ENCODE assay signal across 7 mouse cellular contexts in genomic region chr1:181615866-181616491, GRCm38 (mm10). TPM values are rescaled to one million over a fixed set of nuclear protein-coding genes. Genes with fewer than 3 reads are reported as not detected.
DNase-seq lines count a peak whose midpoint lies in the region; ATAC-seq and TF ChIP-seq lines count a peak whose summit lies in the region.

No protein-coding gene starts in this region.

- no peaks in the 10 kb centered on the region for H3K36me3 ChIP-seq in embryonic facial prominence, embryonic 14.5 days (ENCODE audit: control insufficient read depth, insufficient read depth, low read length)
- no peaks in the 10 kb centered on the region for H3K36me3 ChIP-seq in heart, postnatal 0 days (replicated peaks; ENCODE audit: control insufficient read depth, insufficient read depth, low read length)
- H3K36me3 ChIP-seq in lung, postnatal 0 days (ENCODE audit: insufficient read depth, low read length) = no peaks in the 10 kb centered on the region

- 0 out of 2 replicates have a peak, but pooled peaks have one; percentile 60 for ATAC-seq in embryonic facial prominence, embryonic 14.5 days (ENCODE audit: low read depth)
- ATAC-seq in heart, postnatal 0 days (ENCODE audit: insufficient read depth, low read depth) = no peak; the same call in 1 of the 2 replicates
- ATAC-seq in lung, postnatal 0 days = peak; percentile 78

- no peaks in the 10 kb centered on the region for H3K9me3 ChIP-seq in embryonic facial prominence, embryonic 14.5 days (ENCODE audit: control insufficient read depth, low read length)
- no peaks in the 10 kb centered on the region for H3K9me3 ChIP-seq in heart, postnatal 0 days (replicated peaks; ENCODE audit: control insufficient read depth, low read length)
- no peaks in the 10 kb centered on the region for H3K9me3 ChIP-seq in lung, postnatal 0 days (ENCODE audit: low read length)

- H3K4me1 ChIP-seq in embryonic facial prominence, embryonic 14.5 days (ENCODE audit: control insufficient read depth, insufficient read depth, low read length) = no peaks in the 10 kb centered on the region
- H3K4me1 ChIP-seq in heart, postnatal 0 days (ENCODE audit: control insufficient read depth, insufficient read depth) = no peaks in the 10 kb centered on the region
- H3K4me1 ChIP-seq in lung, postnatal 0 days (ENCODE audit: insufficient read depth, low read depth, low read length) = no peaks in the 10 kb centered on the region

- H3K4me3 ChIP-seq in embryonic facial prominence, embryonic 14.5 days (ENCODE audit: low read depth, low read length) = no peak overlapping the region
- H3K4me3 ChIP-seq in heart, postnatal 0 days (ENCODE audit: low read depth, low read length) = no peak overlapping the region
- H3K4me3 ChIP-seq in lung, postnatal 0 days (ENCODE audit: low read depth, low read length) = no peak overlapping the region

- DNase-seq in MEL-GATA-1-ER (ENCODE audit: extremely low read depth, low read depth) = peak; percentile 30
- DNase-seq in adrenal gland, postnatal 4 days (ENCODE audit: low spot score in 2 of 2) = peak; percentile 26 to 42
- peak; percentile 72 for DNase-seq in embryonic facial prominence, embryonic 14.5 days (ENCODE audit: low spot score)
- peak; percentile 69 for DNase-seq in heart, postnatal 0 days (ENCODE audit: low spot score)
- DNase-seq in layer of hippocampus, adult 18-20 months (ENCODE audit: low spot score in 2 of 2) = peak; percentile 47 to 91
- peak; percentile 86 for DNase-seq in lung, postnatal 0 days (ENCODE audit: low spot score)
- DNase-seq in right cerebral cortex, postnatal 10 days (ENCODE audit: low spot score in 2 of 2) = peak; percentile 77 to 82

- H3K4me2 ChIP-seq in embryonic facial prominence, embryonic 14.5 days (ENCODE audit: low read depth, low read length) = no peak overlapping the region
- no peak overlapping the region for H3K4me2 ChIP-seq in heart, postnatal 0 days (ENCODE audit: low read depth, low read length)
- H3K4me2 ChIP-seq in lung, postnatal 0 days (replicated peaks; ENCODE audit: low read depth, low read length) = no peak overlapping the region

- TF ChIP-seq CTCF in heart, postnatal 0 days (IDR thresholded peaks at IDR 0.05; ENCODE audit: low read depth) = peak; percentile 90
- TF ChIP-seq CTCF in lung, postnatal 0 days (IDR thresholded peaks at IDR 0.05) = peak; percentile 94

- no peaks in the 10 kb centered on the region for H3K27me3 ChIP-seq in embryonic facial prominence, embryonic 14.5 days (replicated peaks; ENCODE audit: control insufficient read depth, insufficient read depth, low read length)
- no peaks in the 10 kb centered on the region for H3K27me3 ChIP-seq in heart, postnatal 0 days (ENCODE audit: control insufficient read depth, insufficient read depth, low read length)
- H3K27me3 ChIP-seq in lung, postnatal 0 days (replicated peaks; ENCODE audit: insufficient read depth, low read length) = no peaks in the 10 kb centered on the region

- TF ChIP-seq EP300 in heart, postnatal 0 days (IDR thresholded peaks at IDR 0.05; ENCODE audit: low read depth) = no peak
- no peak for TF ChIP-seq EP300 in lung, postnatal 0 days (IDR thresholded peaks at IDR 0.05)

- no peak overlapping the region for H3K27ac ChIP-seq in embryonic facial prominence, embryonic 14.5 days (replicated peaks; ENCODE audit: low read depth, low read length)
- no peak overlapping the region for H3K27ac ChIP-seq in heart, postnatal 0 days (ENCODE audit: low read depth)
- no peak overlapping the region for H3K27ac ChIP-seq in lung, postnatal 0 days (ENCODE audit: low read length)

- 32% methylated on average over 11 of the region's 11 CpGs for WGBS in embryonic facial prominence, embryonic 14.5 days
- WGBS in heart, postnatal 0 days = 38% methylated on average over 11 of the region's 11 CpGs
- WGBS in lung, postnatal 0 days = 31% methylated on average over 11 of the region's 11 CpGs

- no peak overlapping the region for H3K9ac ChIP-seq in embryonic facial prominence, embryonic 14.5 days (ENCODE audit: low read depth, low read length)
- no peak overlapping the region for H3K9ac ChIP-seq in heart, postnatal 0 days (replicated peaks; ENCODE audit: low read depth, low read length)
- H3K9ac ChIP-seq in lung, postnatal 0 days (replicated peaks; ENCODE audit: low read depth) = no peak overlapping the region

RNA-seq across cellular contexts. Expression of gene Dnah14, which starts 39.6 kb away (rescaled TPM):
- not detected for total RNA-seq in adrenal gland, postnatal 4 days (2021)
- 1.7 and 1.8 TPM in 2 replicates for polyA plus RNA-seq in embryonic facial prominence, embryonic 14.5 days (2014; fragmentation: Nextera tagmentation; extraction: Ambion mirVana)
- total RNA-seq in heart, postnatal 0 days (2014; rRNA removed; ENCODE audit: low replicate concordance) = not detected in 2 replicates
- 0.56 and 0.58 TPM in 2 replicates for polyA plus RNA-seq in heart, postnatal 0 days (2015; fragmentation: Nextera tagmentation; extraction: Ambion mirVana)
- total RNA-seq in layer of hippocampus, adult 18-20 months (2021) = 1 to 10 TPM in 1 of 2 experiments, under 1 TPM in 1; 0.77 to 2.3 TPM
- 1.0 TPM in 2 replicates for polyA plus RNA-seq in lung, postnatal 0 days (2015; fragmentation: Nextera tagmentation; extraction: Ambion mirVana)

Comparison
In these comparisons a context has a peak if more than half of its experiments do, and no peak if none do; other contexts are left out.
1. DNase-seq: peak in every context shown above with its lines; median percentile 86 in lung, postnatal 0 days; 80 in right cerebral cortex, postnatal 10 days; 72 in embryonic facial prominence, embryonic 14.5 days; 69 in heart, postnatal 0 days; 69 in layer of hippocampus, adult 18-20 months; 34 in adrenal gland, postnatal 4 days; 30 in MEL-GATA-1-ER.